Mouse (Mus musculus): Measurements from ENCODE around the gene Cbx5. TPM values are rescaled to one million over a fixed set of nuclear protein-coding genes. Genes with fewer than 3 reads are reported as not detected.

The Cbx5 gene
- polyA plus RNA-seq, 1 experiment: 0.95 TPM

DNA sequence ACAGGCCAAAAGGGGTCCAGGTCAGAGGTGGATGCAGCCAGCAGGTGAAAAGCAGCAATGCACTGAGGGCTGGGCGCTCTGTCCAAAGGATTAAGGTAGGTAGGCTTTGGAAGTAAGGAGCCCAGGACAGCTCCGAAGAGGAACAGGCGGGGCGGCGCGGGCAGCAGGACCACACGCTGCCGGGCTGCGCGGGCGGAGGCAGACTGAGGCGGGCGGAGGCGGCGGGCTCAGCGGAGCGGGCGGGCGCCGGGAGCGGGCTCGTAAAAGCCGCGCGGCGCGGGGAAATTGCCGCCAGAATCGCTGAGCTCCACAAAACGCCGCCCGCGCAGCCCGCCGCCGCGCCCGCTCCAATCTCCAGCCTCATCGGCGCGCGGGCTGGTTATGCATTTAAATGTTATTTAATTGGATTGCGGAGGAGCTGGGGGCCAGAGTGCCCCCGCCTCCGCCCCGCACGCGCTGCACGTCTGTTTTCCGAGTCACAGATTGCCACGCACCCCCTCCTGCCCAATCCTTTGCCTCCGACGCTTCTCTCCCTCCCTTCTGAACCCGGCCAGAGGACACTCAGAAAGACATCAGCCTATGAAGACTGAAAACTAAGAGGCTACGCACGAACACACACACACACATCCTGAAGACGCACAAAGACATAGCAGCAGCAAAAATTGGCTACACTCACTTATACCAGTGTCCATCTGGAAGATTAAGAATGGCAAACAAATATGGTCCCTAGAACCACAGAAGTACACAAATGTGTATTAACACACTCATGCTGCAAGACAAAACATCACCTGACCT is 92.8 kb downstream of the Cbx5 start:
- no peaks in the 10 kb centered on the region for H3K9me3 ChIP-seq (ENCODE audit: control insufficient read depth, low read length)
- H3K4me3 ChIP-seq (replicated peaks): no peak overlapping the region
- TF ChIP-seq GATA1 (IDR thresholded peaks at IDR 0.05; ENCODE audit: low read length): no peak
- no peak for TF ChIP-seq TAL1 (IDR thresholded peaks at IDR 0.05; ENCODE audit: low read length)
- no peaks in the 10 kb centered on the region for H3K36me3 ChIP-seq (ENCODE audit: control insufficient read depth)
- no peaks in the 10 kb centered on the region for H3K4me1 ChIP-seq (ENCODE audit: control insufficient read depth)
- peaks cover 73% of the 10 kb centered on the region for H3K27me3 ChIP-seq (ENCODE audit: control insufficient read depth)

GRCm38 (mm10) chr15:103145635-103146299 is 93.8 kb downstream of the Cbx5 start:
- peaks cover 76% of the 10 kb centered on the region for H3K27me3 ChIP-seq (ENCODE audit: control insufficient read depth)
- no peaks in the 10 kb centered on the region for H3K4me1 ChIP-seq (ENCODE audit: control insufficient read depth)
- H3K36me3 ChIP-seq (ENCODE audit: control insufficient read depth): no peaks in the 10 kb centered on the region
- H3K4me3 ChIP-seq (replicated peaks): no peak overlapping the region
- H3K9me3 ChIP-seq (ENCODE audit: control insufficient read depth, low read length): no peaks in the 10 kb centered on the region
- no peak for TF ChIP-seq GATA1 (IDR thresholded peaks at IDR 0.05; ENCODE audit: low read length)
- no peak for TF ChIP-seq TAL1 (IDR thresholded peaks at IDR 0.05; ENCODE audit: low read length)

DNA sequence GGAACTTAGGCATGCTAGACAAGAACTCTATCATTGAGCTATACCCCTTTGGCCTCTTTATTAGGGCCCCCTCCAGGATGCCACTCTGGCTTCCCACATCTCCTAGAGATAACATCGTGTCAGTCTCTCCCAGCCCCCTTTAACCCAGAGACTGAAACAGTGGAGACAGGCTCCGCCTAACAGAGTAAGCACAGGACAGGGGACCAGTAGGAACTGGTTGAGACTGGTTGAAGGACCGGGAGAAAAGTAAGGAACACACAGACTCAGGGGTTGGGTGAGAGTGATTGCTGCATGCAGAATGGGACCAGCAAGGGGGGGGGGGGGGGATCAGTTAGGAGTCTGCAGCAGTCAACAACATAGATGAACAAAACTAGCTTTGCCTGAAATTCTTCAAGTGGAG is 95.4 kb downstream of the Cbx5 start:
- H3K36me3 ChIP-seq (ENCODE audit: control insufficient read depth): no peaks in the 10 kb centered on the region
- no peak for TF ChIP-seq TAL1 (IDR thresholded peaks at IDR 0.05; ENCODE audit: low read length)
- TF ChIP-seq GATA1 (IDR thresholded peaks at IDR 0.05; ENCODE audit: low read length): no peak
- peaks cover 82% of the 10 kb centered on the region for H3K27me3 ChIP-seq (ENCODE audit: control insufficient read depth)
- no peaks in the 10 kb centered on the region for H3K4me1 ChIP-seq (ENCODE audit: control insufficient read depth)
- H3K4me3 ChIP-seq (replicated peaks): no peak overlapping the region
- no peaks in the 10 kb centered on the region for H3K9me3 ChIP-seq (ENCODE audit: control insufficient read depth, low read length)

Other genes starting within 250 kb of the Cbx5 start
- 0.02 TPM in 1 of 2 replicates, not detected in the other for gene Hoxc8, start 249.2 kb downstream of the Cbx5 start, polyA plus RNA-seq (2012)
- gene Hoxc6, start 241.6 kb downstream of the Cbx5 start, polyA plus RNA-seq (2012): not detected in 2 replicates
- 0.02 TPM in 1 of 2 replicates, not detected in the other for gene Hoxc4, start 220.9 kb downstream of the Cbx5 start, polyA plus RNA-seq (2012)
- 0.07 and 0.19 TPM in 2 replicates for gene Smug1, start 72.7 kb downstream of the Cbx5 start, polyA plus RNA-seq (2012)
- gene Hnrnpa1, start 616 bp upstream of the Cbx5 start, polyA plus RNA-seq (2012): 6.0 and 6.4 TPM in 2 replicates
- gene Nfe2, start 18.6 kb upstream of the Cbx5 start, polyA plus RNA-seq (2012): 46.0 and 48.8 TPM in 2 replicates
- gene Copz1, start 32.9 kb upstream of the Cbx5 start, polyA plus RNA-seq (2012): 8.2 and 9.1 TPM in 2 replicates
- gene Gpr84, start 70.8 kb upstream of the Cbx5 start, polyA plus RNA-seq (2012): not detected in 2 replicates
- 1.6 and 1.7 TPM in 2 replicates for gene Zfp385a, start 100.3 kb upstream of the Cbx5 start, polyA plus RNA-seq (2012)
- gene Itga5, start 126.9 kb upstream of the Cbx5 start, polyA plus RNA-seq (2012): 0.11 and 0.13 TPM in 2 replicates
- gene Gtsf1, start 190.7 kb upstream of the Cbx5 start, polyA plus RNA-seq (2012): not detected in 2 replicates
- not detected in 2 replicates for gene Gtsf2, start 208.7 kb upstream of the Cbx5 start, polyA plus RNA-seq (2012)
- gene Nckap1l, start 214.0 kb upstream of the Cbx5 start, polyA plus RNA-seq (2012): 0.05 and 0.11 TPM in 2 replicates